Mouse (Mus musculus): Measurements from ENCODE around the gene Nrgn. TPM values are rescaled to one million over a fixed set of nuclear protein-coding genes. Genes with fewer than 3 reads are reported as not detected.

Gene Nrgn
- total RNA-seq, 2 experiments from 2014 or later: 1,609 to 1,636 TPM

Other genes with a start within 250 kb of the Nrgn start
- gene Ccdc15, start 204.5 kb downstream of the Nrgn start, total RNA-seq (2021): 1 to 10 TPM; 2.2 to 2.7 TPM
- gene Hepacam, start 185.6 kb downstream of the Nrgn start, total RNA-seq (2021): 10 to 100 TPM; 77.2 to 81.9 TPM
- 1 to 10 TPM; 7.6 to 9.9 TPM for gene Robo4, start 151.0 kb downstream of the Nrgn start, total RNA-seq (2021)
- 10 to 100 TPM; 19.0 to 22.3 TPM for gene Robo3, start 119.7 kb downstream of the Nrgn start, total RNA-seq (2021)
- 10 to 100 TPM; 22.3 to 22.7 TPM for gene Msantd2, start 63.6 kb downstream of the Nrgn start, total RNA-seq (2021)
- gene Esam, start 24.8 kb downstream of the Nrgn start, total RNA-seq (2021): 10 to 100 TPM; 26.9 to 27.8 TPM
- gene Vsig2, start 13.6 kb downstream of the Nrgn start, total RNA-seq (2021): 1 to 10 TPM; 3.5 to 6.2 TPM
- gene Siae, start 2.8 kb upstream of the Nrgn start, total RNA-seq (2021): 10 to 100 TPM; 12.1 to 14.0 TPM
- gene Spa17, start 60.8 kb upstream of the Nrgn start, total RNA-seq (2021): 1 to 10 TPM; 1.5 to 4.3 TPM
- 10 to 100 TPM; 50.8 to 50.9 TPM for gene Tbrg1, start 104.4 kb upstream of the Nrgn start, total RNA-seq (2021)
- gene Panx3, start 116.3 kb upstream of the Nrgn start, total RNA-seq (2021): not detected
- not detected for gene Olfr160, start 163.3 kb upstream of the Nrgn start, total RNA-seq (2021)
- gene Olfr874, start 192.2 kb upstream of the Nrgn start, total RNA-seq (2021): not detected
- gene Olfr875, start 219.0 kb upstream of the Nrgn start, total RNA-seq (2021): not detected

All from layer of hippocampus, postnatal 14 days (tissue).